Mouse (Mus musculus) forebrain, embryonic 14.5 days (tissue): Measurements from ENCODE around the gene Phactr4. TPM values are rescaled to one million over a fixed set of nuclear protein-coding genes. Genes with fewer than 3 reads are reported as not detected.

ENCODE experiments used
- ATAC-seq: fragments of 200-750 bp; cut with Nextera tagmentation; 2 replicates; pipeline ENCODE4 v1.8.0; 2017; ENCODE audit warnings: mild to moderate bottlenecking, moderate library complexity
- DNase-seq: peaks from one replicate; pipeline ENCODE4 v3.0.0-alpha.2; 2015; ENCODE audit warnings: low spot score
- H3K27ac ChIP-seq: fragments of 300-500 bp; sonication (generic); 2 replicates; pipeline ENCODE4 v1.5.1; 2014; ENCODE audit warnings: low read depth, mild to moderate bottlenecking, control low read depth, low read length, moderate library complexity
- H3K27me3 ChIP-seq: fragments of 300-500 bp; sonication (generic); replicated peaks from 2 replicates; pipeline ENCODE4 v1.6.1; 2014; ENCODE audit warnings: low read length, control low read depth, mixed read lengths; ENCODE audit not compliant: control insufficient read depth, insufficient read depth
- H3K36me3 ChIP-seq: fragments of 300-500 bp; sonication (generic); 2 replicates; pipeline ENCODE4 v1.6.1; 2014; ENCODE audit warnings: low read length, control low read depth; ENCODE audit not compliant: control insufficient read depth, insufficient read depth
- H3K4me1 ChIP-seq: fragments of 300-500 bp; sonication (generic); 2 replicates; pipeline ENCODE4 v1.6.1; 2014; ENCODE audit warnings: antibody characterized with exemption, low read length, control low read depth; ENCODE audit not compliant: control insufficient read depth, insufficient read depth
- H3K4me2 ChIP-seq: fragments of 300-500 bp; sonication (generic); 2 replicates; pipeline ENCODE4 v1.6.1; 2014; ENCODE audit warnings: mild to moderate bottlenecking, control low read depth, low read length
- H3K4me3 ChIP-seq: fragments of 300-500 bp; sonication (generic); 2 replicates; pipeline ENCODE4 v1.5.1; 2014; ENCODE audit warnings: low read depth, low read length, control low read depth
- H3K9ac ChIP-seq: fragments of 300-500 bp; sonication (generic); 2 replicates; pipeline ENCODE4 v1.6.1; 2014; ENCODE audit warnings: mild to moderate bottlenecking, low read length, control low read depth, moderate library complexity
- H3K9me3 ChIP-seq: fragments of 300-500 bp; sonication (generic); replicated peaks from 2 replicates; pipeline ENCODE4 v1.6.1; 2016; ENCODE audit warnings: low read length, control low read depth, mixed read lengths; ENCODE audit not compliant: control insufficient read depth
- WGBS: fragments of 180-500 bp; shearing (Covaris S2); extraction: QIAGEN DNeasy Blood & Tissue Kit; methylation state at CpG from one replicate; pipeline ENCODE4 v1.1.7; 2014; 5-methylcytosine and 5-hydroxymethylcytosine counted together
- polyA plus RNA-seq: library from polyadenylated mRNA; unstranded; fragments of >200 nt; fragmentation: Nextera tagmentation; extraction: Ambion mirVana; gene quantifications from 2 replicates; pipeline ENCODE4 v1.2.1, GENCODE M21; 2014

Gene Phactr4
- 11.8 and 12.0 TPM in 2 replicates for polyA plus RNA-seq

GRCm38 (mm10) chr4:132421923-132422782 lies at the start of gene Phactr4:
Phactr4 (minus strand) TSS chr4:132422489.
- peak within 1 kb of the TSS; percentile 84 for H3K9ac ChIP-seq
- no peaks in the 10 kb centered on the region for H3K36me3 ChIP-seq
- peak; percentile 98 for ATAC-seq
- no peaks in the 10 kb centered on the region for H3K9me3 ChIP-seq
- H3K27ac ChIP-seq = peak within 1 kb of the TSS; percentile 92
- peak within 1 kb of the TSS; percentile 88 for H3K4me3 ChIP-seq
- WGBS = under 1% methylated on average over 49 of the region's 73 CpGs
- peaks cover 14% of the 10 kb centered on the region for H3K4me1 ChIP-seq
- H3K4me2 ChIP-seq = peak within 1 kb of the TSS; percentile 59
- H3K27me3 ChIP-seq = no peaks in the 10 kb centered on the region
- peak; percentile 96 for DNase-seq

DNA sequence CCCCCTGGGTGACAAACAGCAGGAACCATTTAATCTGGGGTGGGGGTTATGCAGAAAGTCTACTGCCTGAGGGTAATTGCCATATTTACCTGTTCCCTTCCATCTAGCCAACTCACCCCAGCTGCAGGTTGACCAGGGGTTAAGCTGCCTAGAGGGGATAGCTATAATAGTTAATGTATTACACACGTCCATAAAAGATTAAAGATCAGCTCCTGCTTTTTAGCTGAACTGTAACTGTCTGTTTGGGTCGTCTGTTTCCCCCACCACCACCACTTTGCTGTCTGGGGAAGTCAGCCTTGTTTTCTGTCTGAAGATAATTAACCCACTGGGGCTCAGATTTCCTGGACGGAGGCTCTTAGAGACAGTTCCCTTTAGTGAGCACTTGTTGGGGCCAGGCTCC lies 47.6 kb upstream of the Phactr4 start:
- Histone ChIP-seq H3K9me3 (no peaks in the 10 kb centered on the region), H3K9ac (no peak overlapping the region), H3K4me1 (no peaks in the 10 kb centered on the region), H3K4me2 (no peak overlapping the region), H3K27ac (no peak overlapping the region), H3K27me3 (no peaks in the 10 kb centered on the region), H3K36me3 (no peaks in the 10 kb centered on the region), H3K4me3 (no peak overlapping the region)
- 22% methylated on average over 3 of the region's 3 CpGs for WGBS
- no peak for DNase-seq
- no peak for ATAC-seq

DNA sequence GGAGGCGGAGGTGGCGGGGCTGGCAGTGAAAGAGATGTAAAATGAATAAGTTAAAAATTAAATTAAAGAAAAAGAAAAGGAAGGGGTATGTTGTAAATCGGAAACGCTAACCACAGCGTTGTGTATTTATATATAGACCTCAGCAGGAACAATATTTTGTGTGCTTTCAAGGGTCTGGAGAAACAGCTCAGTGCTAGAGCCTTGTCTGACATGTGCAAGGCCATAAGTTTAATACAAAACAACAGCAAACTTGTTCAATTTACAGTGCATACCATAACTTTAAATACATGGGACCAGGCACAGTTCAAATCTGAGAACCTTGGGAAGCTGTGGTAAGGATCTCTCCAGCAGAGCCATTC lies 41.9 kb upstream of the Phactr4 start:
- Histone ChIP-seq H3K27ac (no peak overlapping the region), H3K27me3 (no peaks in the 10 kb centered on the region), H3K4me1 (peaks cover 7% of the 10 kb centered on the region; the same call in 1 of the 2 replicates), H3K9me3 (no peaks in the 10 kb centered on the region), H3K9ac (peak overlapping the region; percentile 66), H3K4me3 (peak overlapping the region; percentile 44), H3K4me2 (peak overlapping the region; percentile 81), H3K36me3 (peaks cover 25% of the 10 kb centered on the region)
- DNase-seq (no peak), ATAC-seq (peak; percentile 38; the same call in 1 of the 2 replicates)
- 0% methylated on average over 5 of the region's 5 CpGs for WGBS

DNA sequence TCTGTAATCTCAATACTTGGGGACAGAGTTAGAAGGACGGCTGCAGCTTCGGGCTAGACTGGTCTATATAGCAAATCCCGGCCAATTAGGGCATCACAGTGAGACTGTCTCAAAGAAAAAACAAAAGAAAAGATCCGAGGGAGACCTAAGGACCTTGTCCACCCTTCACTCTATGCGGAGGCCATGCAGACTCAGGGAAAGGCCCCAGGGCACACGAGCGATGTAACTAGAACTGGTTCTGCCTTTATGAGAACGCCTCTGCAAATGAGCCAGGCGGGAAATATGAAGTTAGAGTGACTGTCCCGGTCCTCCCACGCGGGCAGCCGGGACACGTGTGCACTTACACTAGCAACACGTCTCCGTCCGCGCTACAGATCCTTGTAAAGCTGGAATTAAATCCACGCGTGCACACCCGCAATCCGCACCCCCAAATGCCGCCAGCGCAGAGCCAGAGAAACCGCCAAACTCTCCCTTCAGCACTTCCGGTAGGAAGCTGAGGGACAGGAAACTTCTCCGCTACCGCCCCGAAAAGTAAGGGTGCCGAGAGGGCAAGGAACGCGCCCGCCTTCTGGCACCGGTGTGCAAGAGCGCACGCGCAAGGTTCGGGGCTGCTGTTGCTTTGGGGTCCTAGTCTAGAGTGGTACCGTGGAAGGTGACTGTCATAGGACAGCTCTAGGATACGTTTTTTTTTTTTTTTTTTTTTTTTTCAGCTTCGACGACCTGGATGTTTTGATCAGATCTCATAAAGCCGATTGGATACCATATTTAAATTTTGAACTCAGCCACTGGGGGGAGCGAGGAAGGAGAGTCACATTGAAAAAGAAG lies 41.4 kb upstream of the Phactr4 start, which contains the start of gene Med18:
TSS of gene Med18 (minus strand) at position 492 of the 825 bp plus-strand sequence.
- H3K4me2 ChIP-seq = peak within 1 kb of the TSS; percentile 81
- H3K27me3 ChIP-seq = no peaks in the 10 kb centered on the region
- no peak within 1 kb of the TSS for H3K27ac ChIP-seq
- WGBS = under 1% methylated on average over 44 of the region's 44 CpGs
- peak; percentile 97 for ATAC-seq
- peaks cover 7% of the 10 kb centered on the region; the same call in 1 of the 2 replicates for H3K4me1 ChIP-seq
- DNase-seq = peak; percentile 97
- no peaks in the 10 kb centered on the region for H3K9me3 ChIP-seq
- peaks cover 28% of the 10 kb centered on the region for H3K36me3 ChIP-seq
- peak within 1 kb of the TSS; percentile 66 for H3K9ac ChIP-seq
- peak within 1 kb of the TSS; percentile 44 for H3K4me3 ChIP-seq

DNA sequence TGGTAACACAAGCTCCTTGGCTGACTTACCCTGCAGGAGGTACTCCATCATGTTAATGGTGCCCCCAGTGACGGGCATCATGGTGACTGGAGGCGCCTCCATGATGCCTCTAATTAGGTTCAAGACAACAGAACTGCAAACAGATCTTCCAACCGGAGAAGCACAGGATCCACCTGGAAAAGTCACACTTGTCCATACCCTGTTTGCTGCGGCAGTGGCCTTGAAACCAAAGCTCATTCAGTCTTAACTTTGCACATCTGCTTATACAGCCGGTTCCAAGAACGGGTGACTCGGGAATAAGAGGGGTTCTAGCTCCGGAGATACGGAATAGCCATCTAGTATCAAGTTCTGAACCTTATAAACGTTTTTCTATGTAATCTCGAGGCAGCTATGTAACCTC lies 40.5 kb upstream of the Phactr4 start:
- H3K9me3 ChIP-seq = no peaks in the 10 kb centered on the region
- DNase-seq = no peak
- peak overlapping the region; percentile 44 for H3K4me3 ChIP-seq
- H3K9ac ChIP-seq = peak overlapping the region; percentile 66
- H3K27me3 ChIP-seq = no peaks in the 10 kb centered on the region
- ATAC-seq = no peak
- H3K4me1 ChIP-seq = peaks cover 7% of the 10 kb centered on the region; the same call in 1 of the 2 replicates
- peaks cover 36% of the 10 kb centered on the region for H3K36me3 ChIP-seq
- no peak overlapping the region for H3K27ac ChIP-seq
- H3K4me2 ChIP-seq = peak overlapping the region; percentile 81
- WGBS = 13% methylated on average over 11 of the region's 11 CpGs

DNA sequence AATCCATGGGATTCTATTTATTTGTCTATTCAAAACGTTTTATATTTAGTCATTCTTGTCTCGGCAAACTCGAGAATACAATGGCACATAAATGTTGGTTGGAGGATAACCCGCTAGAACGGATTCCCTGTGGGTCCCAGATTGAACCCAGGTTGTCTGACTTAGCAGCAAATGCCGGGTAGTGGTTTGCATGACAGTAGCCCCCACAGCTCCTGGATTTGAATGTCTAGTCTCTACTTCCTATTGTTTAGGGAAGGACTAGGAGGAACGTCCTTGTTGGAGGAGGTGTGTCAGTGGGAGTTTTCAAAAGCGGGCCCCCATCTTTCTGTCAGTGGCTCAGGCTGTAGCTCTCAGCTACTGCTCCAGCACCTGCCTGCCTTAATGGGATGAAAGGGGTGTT lies 37.9 kb upstream of the Phactr4 start:
- H3K9me3 ChIP-seq = no peaks in the 10 kb centered on the region
- H3K27me3 ChIP-seq = no peaks in the 10 kb centered on the region
- no peak for DNase-seq
- no peak overlapping the region for H3K4me2 ChIP-seq
- no peak overlapping the region for H3K4me3 ChIP-seq
- H3K4me1 ChIP-seq = peaks cover 7% of the 10 kb centered on the region; the same call in 1 of the 2 replicates
- no peak for ATAC-seq
- peaks cover 50% of the 10 kb centered on the region for H3K36me3 ChIP-seq
- WGBS = 90% methylated on average over 8 of the region's 8 CpGs
- no peak overlapping the region for H3K9ac ChIP-seq
- no peak overlapping the region for H3K27ac ChIP-seq

DNA sequence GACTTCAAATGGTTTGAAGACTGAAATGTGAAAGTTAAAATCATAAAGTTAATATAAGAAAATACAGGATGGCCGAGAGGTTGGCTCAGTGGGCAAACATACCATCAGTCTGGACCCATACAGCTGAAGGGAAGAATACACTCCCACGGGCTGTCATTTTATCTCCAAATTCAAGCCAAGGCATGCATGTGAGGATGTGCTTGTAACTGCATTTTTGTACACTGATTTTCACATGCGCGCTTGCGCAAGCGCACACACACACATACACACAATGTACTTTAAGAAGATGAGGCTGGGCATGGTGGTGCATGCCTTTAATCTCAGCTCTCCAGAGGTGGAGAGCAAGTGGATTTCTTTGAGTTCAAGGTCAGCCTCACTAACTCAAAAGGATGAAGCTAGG lies 33.3 kb upstream of the Phactr4 start:
- Histone ChIP-seq H3K9ac (no peak overlapping the region), H3K4me3 (no peak overlapping the region), H3K36me3 (peaks cover 39% of the 10 kb centered on the region), H3K4me1 (no peaks in the 10 kb centered on the region), H3K4me2 (no peak overlapping the region), H3K27ac (no peak overlapping the region), H3K27me3 (no peaks in the 10 kb centered on the region), H3K9me3 (no peaks in the 10 kb centered on the region)
- DNase-seq (no peak), ATAC-seq (no peak)
- WGBS = 94% methylated on average over 6 of the region's 6 CpGs

DNA sequence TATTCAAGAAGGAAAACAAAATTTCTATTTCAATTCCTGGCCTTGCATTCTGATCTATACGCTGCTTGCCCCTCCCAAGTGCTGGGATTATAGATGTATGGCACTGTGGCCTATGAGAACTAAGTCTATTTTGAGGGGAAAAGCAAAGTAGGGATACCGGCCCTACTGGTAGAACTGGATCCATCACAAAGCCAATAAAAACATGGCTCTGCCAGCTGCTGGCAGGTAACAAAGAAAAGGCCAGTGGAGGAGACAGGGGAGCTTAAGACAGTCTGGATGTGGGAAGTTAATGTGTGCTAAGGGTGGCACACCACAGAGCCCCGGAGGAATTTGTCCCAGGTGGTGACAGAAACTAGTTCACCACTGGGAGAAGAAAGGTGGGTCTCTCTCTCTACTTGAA lies 32.9 kb upstream of the Phactr4 start:
- no peak overlapping the region for H3K27ac ChIP-seq
- H3K27me3 ChIP-seq = no peaks in the 10 kb centered on the region
- no peaks in the 10 kb centered on the region for H3K9me3 ChIP-seq
- 87% methylated on average over 3 of the region's 3 CpGs for WGBS
- H3K36me3 ChIP-seq = peaks cover 35% of the 10 kb centered on the region
- no peak overlapping the region for H3K9ac ChIP-seq
- no peaks in the 10 kb centered on the region for H3K4me1 ChIP-seq
- no peak overlapping the region for H3K4me2 ChIP-seq
- no peak overlapping the region for H3K4me3 ChIP-seq
- DNase-seq (no peak), ATAC-seq (no peak)
